Mouse (Mus musculus) kidney, postnatal 25 days (tissue): ENCODE results near the gene Chchd3.

Experiments
- DNase-seq, 2 experiments: peaks; one replicate each; pipeline ENCODE4 v3.0.0; 2021; ENCODE audit warnings: mixed read lengths in 2 of 2

The Chchd3 gene

DNA sequence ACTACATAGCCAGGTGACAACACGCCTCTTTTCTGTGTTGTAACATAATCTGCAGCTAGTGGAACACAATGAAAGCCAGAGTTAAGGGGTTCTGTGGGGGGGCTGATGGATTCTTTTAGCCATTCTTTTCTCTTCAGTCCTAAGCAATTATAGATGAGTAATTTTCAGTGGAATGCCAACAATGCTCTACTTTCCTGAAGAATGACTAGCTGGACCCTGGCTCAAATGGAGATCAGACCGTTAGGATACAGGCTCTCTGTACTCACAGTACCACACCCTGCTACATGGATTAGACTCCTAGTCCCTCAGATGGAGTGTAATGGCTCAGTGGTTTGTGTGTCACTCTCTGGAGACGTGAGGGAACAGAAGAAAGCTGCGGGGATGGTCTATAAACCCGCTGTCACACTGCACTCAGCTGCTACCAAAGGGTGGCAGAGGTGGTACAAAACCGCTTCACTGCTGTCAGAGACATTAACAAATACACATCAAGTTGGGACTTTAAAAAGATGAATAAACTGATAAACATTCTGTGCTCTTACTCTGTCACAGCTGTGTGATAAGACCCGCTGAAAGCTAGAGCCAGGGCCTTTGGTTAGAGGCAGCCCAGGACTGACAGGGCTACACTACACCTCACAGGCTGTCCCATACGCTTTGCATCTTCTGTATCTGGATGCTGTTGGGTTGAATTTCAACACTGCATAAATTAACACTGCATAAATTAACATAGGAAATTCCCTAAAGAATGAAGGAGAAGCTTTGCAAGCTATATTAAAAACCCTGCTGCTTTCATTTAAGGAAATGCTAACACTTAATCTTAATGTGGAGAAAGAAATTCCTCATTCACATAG lies 264.2 kb downstream of the Chchd3 start:
- no peak for DNase-seq

DNA sequence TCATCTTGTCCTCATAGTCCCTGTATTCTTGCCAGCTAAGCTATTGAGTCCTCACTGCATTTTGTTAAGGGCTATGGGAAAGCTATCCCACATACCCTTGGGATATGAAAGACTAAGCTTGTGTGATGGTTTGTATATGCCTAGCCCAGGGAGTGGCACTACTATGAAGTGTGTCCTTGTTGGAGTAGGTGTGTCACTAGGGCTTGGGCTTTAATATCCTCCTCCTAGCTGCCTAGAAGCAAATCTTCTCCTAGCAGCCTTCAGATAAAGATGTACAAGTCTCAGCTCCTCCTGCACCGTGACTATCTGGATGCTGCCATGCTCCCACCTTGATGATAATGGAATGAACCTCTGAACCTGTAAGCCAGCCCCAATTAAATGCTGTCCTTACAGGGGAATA lies 266.5 kb downstream of the Chchd3 start:
- no peak for DNase-seq

DNA sequence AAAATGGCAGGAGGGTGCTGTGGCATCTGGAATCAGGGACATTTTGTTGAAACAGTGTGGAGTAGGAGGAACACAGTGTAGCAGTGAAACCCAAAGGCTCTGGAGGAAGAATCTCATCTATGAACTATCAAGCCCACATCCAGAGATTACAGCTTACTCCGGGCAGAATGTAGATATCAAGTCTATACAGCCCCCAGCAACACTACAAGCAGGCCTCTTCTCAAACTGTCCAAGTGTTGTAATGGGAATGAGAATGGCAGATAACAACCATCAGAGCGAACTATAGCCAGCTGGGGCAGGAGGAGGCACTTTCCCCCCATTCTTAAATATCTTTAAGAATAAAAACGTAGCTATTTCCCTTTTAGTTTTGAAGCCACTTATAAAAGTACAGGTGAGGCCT lies 266.9 kb downstream of the Chchd3 start:
- DNase-seq = no peak

DNA sequence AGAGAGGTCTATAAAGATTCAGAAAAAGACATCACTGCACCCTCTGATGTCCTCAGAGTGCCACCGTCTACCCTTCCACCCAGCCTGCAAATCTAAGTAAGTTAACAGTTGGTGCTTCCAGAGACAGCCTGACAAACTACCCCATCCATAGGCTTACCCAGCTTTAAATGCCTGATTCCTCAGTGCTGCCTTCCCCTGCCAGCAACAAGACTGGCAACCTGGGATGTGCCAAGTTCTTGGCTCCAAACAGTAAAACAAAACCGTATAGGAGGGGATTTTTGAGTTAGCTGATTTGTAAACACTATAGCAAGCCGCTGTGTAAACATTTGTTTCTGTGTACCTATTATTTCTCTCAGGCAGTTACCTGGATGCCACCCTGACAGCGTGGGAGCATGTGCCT lies 269.6 kb downstream of the Chchd3 start:
- no peak for DNase-seq

DNA sequence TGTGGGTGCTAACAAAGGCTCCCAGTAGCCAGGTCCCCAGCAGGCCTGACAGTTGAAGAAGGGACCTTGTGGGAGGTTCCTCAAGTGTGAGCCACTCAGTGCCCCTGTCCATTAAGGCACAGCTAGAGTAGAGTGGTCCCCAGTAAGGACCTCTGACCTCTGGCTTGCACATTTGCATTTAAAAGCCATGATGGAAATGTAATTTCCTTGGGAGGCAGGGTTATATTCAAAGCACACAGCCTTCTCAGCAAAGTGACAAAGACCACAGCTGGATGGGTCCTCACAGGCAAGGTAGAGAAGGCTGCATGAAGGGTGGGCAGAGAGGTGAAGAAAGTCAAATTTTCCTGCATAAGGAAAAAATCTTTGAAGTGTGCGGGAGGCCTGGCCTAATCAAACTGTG lies 272.7 kb downstream of the Chchd3 start:
- DNase-seq = no peak

DNA sequence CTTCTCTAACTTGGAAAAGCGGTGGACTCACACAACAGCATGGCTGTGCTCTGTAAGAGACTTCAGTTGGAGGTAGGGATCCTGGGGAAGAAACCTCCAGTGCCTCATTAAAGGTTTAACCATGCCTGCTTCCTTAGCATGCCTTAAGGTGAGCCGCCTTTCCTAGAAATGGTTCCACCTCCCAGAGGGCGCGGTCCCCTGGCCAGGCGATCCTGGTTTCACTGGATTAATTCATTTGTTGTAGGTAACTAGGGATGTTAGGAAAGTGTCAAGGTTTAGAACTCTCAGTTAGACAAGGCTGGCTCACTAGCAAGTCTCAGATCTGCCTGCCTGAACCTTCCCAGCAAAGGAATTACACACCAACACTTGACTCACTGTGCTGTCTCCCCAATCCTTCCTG lies 273.9 kb downstream of the Chchd3 start:
- DNase-seq = no peak

DNA sequence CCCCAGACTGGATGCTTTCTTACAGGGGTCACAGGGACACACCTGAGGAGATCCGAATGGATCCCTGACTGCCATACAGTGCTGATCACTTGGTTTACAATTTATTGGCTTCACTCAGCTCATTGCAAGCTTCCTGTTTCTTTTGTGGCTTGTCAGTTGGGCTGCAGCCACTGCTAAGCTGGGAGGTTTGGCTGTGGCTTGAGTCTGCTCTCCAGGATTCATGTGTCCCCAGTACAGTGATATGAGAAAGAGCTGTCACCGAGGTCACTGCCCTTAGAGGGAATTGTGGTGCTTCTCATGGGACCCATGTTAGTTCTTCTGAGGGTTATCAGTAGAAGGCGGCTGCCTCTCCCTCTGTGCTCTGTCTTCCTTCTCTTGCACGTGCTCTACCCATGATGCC lies 277.0 kb downstream of the Chchd3 start:
- DNase-seq = no peak

DNA sequence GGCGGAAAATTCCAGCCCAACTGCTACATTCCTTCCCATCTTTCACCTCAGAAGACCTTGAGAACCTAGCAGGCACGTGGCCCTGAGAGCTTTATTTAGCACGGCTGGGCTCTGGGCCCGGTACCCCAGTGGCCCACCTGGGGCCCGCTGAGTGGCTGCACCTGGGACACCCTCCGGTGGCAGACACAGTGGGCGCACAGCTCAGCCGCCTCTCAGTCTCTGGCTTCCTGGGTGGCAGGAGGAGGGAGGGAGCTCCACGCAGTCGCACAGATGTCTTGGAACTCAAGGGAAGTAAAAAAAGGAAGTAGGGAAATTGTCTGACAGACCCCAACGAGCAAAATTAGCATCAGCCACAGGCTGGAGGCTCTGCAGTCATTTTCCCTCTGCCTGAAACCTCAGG lies 279.5 kb downstream of the Chchd3 start:
- DNase-seq = peak; percentile 33 to 74

DNA sequence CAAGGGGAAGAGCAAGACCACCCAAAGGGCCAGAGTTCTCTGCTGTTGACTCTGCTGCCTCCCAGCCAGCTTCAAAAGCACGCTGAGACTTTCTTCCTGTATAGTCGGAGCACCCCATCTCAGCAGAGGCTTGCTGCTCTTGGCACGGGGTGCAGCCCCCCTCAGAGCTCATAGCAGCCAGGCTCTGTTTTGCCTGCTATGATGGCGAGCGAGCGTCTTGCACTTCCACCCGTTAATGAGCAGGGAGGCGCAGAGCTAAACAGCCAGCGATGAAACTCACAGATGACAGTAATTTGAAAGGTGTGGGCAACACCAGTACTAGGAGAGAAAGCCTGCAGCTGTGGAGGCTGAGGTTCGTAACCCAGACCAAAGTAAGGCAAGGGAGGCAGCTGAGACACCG lies 283.7 kb downstream of the Chchd3 start:
- DNase-seq = no peak

DNA sequence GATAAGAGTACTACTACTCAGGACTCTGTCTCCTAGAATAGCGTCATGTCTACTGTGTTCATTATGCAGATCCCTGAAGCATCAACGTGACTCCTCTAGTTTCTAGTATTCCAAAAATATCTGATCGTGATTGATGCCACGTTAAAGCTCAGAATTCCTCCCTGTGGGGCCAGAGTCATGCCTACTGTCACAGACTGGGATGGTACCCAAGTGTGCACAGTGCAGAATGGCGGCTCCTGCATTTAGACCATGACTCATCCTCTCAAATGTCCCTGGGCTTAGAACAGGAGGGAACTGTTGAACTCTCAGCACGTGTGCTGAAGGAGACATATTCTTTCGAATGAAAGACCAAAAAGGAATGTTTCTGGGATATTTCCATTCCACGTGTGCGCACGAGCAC lies 305.5 kb downstream of the Chchd3 start:
- DNase-seq = no peak

DNA sequence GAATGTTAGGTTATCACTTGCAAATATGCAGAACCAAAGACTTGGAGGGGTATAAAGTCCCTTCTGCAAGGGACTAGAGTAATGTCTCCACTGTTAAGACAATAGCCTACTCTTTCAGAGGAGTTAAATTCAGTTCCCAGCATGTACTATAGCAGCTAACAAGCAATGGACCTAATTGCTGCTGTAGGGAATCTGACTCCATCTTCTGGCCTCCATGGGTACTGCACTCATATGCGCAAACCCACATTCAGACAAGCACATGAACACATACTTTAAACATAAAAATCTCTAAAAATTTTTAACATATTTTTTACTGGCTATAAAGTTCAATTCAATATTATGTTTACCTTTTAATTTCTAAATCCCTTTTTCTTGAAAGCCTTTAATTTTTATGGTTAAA lies 310.2 kb downstream of the Chchd3 start:
- no peak for DNase-seq

DNA sequence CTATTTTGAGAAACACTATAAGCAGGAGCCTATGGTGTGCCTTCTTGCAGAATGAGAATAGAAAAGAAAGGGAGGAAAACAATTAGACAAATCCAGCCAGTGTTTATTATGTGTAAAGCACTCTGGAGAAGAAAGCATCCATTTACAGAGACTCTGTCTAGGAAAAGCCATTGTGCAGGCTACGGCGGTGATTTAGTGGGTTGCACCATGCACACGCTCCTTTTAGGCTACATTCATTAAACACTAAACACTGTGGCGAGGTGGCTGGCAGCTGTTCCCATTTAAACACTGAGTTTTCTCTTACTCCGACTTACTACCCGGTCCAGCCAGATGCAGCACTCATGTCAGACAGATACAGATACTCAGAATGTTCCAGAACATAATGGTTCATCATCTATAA lies 311.3 kb downstream of the Chchd3 start:
- no peak for DNase-seq

DNA sequence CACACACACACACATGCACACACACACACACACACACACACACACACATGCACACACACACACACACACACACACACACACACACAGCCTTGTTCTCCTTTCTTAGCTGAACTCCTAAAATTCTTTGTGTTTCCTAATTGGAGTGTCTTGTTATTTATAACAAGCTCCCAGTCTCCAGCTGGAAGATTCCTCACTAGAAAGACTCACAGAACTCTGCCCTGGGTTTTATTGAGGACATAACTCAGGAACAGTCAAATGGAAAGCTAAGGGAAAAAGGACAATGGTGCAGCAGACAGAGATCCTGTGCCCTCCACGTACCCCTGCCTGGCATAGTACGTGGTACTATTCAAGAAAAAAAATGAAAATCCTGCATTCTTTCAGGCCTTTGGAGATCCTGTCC lies 312.7 kb downstream of the Chchd3 start:
- DNase-seq = no peak
